Mouse (Mus musculus) frontal cortex, adult 2 months (tissue): ENCODE measurements at regions not wholly inside any gene's neighbourhood (a gene's known extent, or its start where the extent isn't known, plus 50 kb on each side); places are given as distances from the start of the nearest gene placed in this dataset.

Experiments
- DNase-seq, 2 experiments: peaks; one replicate each; pipeline ENCODE4 v3.0.0; 2022; ENCODE audit warnings: low spot score in 1 of 2; ENCODE audit errors: extremely low spot score in 1 of 2

DNA sequence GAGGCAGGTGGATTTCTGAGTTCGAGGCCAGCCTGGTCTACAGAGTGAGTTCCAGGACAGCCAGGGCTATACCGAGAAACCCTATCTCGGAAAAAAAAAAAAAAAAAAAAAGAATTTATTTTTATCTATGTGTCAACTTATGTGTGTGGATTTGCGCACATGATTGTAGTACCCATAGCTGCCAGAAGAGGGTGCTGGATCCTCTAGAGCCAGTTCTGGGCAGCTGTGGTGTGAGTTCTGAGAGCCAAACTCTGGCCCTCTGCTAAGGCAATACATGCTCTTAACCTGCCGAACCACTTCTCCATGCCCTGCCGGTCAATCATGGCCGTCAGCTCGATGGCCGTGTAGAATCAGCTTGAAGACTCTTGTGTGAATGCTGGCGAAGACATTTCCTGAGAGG, 138.0 kb upstream of the Mrps10 start:
- no peak for DNase-seq

DNA sequence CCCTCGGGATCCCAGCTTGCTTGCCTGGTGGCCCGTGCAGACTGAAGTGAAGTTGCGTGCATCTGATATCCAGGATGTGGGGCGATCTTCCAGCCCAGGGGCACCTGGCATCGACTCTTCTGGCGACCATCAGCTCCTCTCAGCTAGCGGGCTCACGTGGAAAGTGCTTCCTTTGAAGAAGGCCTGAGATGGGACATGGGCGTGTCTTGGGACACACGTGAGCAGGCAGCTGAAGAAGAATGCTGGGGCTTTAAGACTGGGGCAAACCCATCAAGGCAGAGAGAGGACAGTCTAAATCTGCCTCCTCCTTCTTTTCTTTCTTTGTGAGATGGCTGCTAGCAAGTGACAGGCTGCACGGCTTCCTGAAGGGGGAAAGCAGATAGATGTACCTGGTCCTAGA, 142.3 kb upstream of the Mrps10 start:
- DNase-seq: no peak

DNA sequence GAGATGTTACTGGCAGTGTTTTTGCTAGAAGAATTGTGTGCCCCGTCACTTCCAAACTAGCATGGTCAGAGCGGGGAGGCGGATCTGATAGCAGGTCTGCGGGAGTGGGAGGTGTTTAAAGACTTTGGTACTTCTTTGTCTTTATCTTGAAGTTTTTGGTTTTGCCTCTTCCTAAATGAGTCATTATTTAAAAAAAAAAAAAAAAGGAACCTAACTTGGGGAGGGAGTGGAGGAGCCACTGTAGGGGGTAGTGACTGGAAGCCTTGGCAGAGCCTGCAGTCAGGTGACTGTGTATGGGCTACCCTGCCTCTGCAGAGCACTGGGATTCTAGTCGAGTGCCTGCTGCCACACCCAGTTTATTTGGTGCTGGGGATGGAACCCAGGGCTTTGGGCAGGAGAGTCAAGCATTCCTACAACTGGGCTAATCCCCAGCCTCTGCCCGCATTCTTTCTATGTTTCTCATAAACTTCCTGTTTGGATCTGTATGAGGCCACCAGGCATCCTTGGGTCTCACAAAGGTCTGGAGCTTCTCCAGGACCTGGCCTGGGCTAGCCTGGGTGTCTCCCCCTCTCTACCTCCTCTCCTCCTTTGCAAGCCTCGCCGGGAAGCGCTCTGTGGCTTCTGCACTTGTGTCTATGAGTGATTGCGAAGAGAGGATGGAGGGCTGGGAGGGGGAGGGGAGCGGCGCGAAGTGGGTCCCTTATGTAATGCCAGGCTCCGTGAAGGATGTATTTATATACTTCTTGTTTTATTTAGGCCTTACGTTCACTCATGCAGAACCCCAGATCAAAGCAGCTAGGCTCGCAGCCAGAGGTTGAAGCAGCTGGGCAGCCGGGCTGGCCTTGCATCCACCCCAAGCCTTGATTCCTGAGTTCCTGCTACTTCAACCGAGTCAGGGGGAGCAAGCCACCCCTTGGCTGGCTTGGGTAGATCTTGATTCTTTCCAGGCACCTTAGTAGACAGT, 143.1 kb upstream of the Mrps10 start:
- peak in 1 of 2 experiments; percentile 58 for DNase-seq

DNA sequence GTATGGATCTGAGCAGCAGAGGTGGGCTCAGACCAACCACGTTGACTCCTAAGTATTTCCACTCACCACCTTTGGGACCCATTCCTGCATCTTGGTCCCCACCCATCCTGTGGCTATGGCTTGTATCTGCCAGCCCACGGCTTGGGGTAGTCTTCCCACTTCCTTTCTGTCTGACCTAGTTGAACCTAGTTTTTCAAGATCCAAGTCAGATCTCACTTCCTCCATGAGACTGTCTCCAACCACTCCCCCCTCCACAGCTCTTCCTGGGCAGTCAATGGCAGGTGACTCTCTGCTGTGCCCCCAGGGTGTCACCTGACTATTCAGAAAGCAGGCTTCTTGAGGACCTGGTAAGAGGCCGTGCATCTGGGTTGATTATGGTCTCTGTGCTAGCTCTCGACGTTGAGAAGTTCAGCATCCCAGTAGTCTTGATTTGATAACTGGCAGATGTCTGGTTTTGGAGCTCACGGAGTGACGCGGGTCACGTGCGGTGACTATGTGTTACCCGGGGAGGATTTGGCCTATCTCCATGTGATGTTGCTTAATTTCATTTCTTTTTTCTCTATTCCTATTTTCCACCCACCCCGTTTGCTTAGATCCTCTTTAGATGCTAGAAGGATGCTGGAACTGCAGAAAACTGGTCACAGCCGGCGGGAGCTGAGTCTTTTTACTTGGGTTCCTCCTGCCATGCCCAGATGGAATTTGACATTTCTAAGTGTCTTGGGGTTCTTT, 147.5 kb upstream of the Mrps10 start:
- no peak for DNase-seq

GRCm38 (mm10) chr17:47219846-47220245, 148.8 kb upstream of the Mrps10 start:
- DNase-seq: no peak

- DNase-seq: no peak
These were observed 152.2 kb upstream of the Mrps10 start for GRCm38 (mm10) chr17:47216490-47216889.

DNA sequence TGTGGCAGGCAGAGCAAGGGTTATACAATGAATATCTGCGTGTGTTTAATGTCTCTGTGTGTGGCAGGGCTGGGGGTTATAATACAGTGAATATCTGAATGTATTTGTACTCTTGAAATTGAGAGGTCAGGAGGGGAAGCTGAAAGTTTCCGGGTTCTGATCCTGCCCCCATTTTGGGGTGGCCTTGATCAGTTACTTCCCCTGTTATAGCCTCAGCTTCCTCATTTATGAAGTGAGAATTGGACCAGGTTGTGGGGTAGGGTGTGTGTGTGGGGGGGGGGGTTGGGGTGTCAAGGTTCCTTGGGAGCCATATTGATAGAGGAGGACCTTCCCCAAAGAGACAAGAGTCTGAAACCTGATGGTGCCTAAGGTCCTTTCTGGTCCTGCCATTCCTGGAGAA, 152.8 kb upstream of the Mrps10 start:
- no peak for DNase-seq

DNA sequence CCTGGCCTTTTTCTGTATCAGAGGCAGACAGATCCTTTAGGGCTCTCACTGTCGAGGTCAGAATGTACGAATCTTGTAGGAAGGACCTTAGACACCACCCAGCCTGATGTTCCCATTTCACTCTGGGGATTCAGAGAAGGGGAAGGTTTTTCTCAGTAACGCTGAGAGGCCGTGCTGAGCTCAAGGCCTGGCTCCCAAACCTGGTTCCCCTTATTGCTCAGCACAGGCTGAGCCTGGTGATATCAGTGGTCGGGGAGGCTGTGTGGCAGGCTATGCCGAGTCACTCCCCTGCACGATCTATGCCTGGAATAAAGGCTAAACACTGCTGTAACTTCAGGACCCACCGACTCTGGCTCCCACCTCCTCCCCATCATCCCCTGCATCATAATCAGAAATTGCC, 154.6 kb upstream of the Mrps10 start:
- DNase-seq: no peak

DNA sequence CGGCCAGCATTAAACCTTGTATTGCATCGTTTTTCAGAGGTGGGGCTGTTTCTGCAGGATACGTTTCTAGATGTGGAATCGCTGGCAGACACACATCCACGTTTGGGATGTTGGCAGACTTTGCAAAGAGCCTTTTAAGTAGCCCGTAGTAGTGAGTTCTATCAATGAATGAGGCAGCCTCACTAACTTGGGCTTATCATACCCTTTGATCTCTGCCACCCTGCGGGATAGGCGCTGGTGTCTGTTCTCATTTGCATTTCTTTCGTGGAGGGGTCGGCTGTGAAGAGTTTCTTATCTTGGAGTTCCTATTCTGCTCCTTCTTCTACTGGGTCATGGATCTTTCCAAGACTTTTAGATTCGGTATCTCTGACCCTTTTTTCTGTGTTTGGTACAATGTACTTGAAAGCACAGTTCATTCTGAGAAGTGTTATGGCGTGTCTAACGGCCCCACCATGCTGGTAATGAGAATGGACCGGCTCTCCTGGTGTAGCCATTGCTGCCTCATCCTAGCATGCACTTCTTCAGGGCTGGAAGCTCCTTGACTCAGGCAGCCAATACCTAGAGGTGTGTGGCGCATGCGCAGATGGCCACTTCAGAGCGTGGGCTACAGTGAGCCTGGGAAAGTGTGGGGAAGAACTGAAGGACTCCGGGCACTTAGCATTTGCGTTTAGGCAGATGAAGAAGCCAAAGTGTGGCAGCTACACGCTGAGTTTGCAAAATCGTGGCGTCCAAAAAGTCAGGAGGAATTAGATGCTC, 158.1 kb upstream of the Mrps10 start:
- no peak for DNase-seq

DNA sequence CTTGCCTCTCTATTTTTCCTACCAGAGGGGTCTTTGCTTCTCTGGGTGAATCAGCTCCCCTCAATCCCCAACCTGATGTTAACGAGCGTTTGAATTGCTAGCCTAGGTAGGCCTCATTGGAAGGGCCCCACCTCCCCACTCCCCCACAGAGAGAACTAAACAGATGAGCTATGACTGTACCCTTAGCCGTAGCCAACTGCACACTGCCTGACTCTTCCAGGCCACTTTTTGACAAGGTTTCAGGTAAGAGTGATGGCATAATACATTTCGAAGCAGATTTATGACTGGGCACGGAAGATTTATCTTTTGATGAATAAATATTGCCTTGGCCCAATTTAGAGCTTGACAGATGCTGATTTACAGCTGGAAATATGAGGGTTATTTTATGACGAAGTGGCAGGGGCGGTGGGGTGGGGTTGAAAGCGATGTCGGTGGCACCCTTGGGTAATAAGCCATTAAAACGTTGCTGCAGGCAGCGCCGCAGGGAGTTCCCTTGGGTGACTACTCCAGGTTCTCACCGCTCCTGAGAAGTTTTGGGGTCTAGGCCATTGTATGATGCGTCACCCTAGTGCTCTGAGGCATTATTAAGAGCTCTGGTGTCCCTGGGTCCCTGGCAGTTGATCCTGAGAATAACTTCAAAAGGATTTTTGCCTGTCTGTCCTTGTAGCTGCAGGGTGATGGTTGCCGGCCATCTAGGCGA, 159.7 kb upstream of the Mrps10 start:
- no peak for DNase-seq

GRCm38 (mm10) chr17:47207471-47207870, 161.2 kb upstream of the Mrps10 start:
- DNase-seq: no peak

- no peak for DNase-seq
These were observed 164.1 kb upstream of the Mrps10 start for GRCm38 (mm10) chr17:47204470-47205162.

DNA sequence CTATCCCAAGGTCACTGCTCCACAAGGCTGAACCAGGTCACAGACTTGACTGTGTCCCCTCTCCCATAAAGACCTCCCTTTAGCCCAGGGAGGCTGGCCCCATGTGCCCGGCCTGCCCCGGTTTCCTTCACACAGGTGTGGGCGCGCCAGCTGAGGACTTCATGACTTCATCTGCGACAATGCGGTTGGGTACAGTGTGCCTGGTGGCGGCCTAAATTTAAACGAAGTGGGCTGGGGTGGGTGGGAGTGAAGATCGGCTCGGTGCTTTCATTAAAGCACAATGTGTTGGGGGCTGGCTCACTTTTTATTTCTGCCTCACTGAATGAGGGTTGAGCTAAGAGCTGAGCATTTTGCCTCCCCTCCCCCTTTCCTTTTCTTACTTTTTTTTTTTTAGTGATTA, 169.5 kb upstream of the Mrps10 start:
- DNase-seq: peak; percentile 45 to 81

- DNase-seq: no peak
These were observed 170.7 kb upstream of the Mrps10 start for GRCm38 (mm10) chr17:47197957-47198356.

GRCm38 (mm10) chr17:47196992-47197391, 171.7 kb upstream of the Mrps10 start:
- no peak for DNase-seq

- DNase-seq: no peak
These were observed 172.7 kb upstream of the Mrps10 start for GRCm38 (mm10) chr17:47195981-47196380.

DNA sequence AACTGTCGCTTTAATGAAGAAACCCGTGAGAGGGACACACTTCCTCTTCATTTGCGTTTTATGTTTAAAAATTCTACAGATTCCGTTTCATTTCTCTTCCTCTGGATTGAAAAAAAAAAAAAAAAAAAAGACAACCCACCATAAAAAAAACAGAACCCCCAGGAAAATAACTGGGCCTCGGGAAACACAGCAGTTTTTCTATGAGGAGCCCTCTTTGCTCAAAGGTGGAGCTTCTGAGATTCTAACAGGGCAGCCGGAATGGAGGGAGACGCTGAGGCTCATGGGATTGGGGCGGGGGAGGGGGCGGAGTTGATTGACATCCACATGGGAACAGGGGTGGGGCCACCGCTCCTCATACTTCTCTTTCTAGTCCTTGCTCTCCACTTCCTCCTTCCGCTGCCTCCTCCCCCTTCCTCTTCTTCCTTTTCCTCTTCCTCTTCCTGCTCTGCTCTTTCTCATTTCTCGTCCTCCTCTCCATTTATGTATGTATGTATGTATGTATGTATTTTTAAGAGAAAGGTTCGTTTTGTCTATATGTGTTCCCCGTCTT, 174.1 kb upstream of the Mrps10 start:
- no peak for DNase-seq

DNA sequence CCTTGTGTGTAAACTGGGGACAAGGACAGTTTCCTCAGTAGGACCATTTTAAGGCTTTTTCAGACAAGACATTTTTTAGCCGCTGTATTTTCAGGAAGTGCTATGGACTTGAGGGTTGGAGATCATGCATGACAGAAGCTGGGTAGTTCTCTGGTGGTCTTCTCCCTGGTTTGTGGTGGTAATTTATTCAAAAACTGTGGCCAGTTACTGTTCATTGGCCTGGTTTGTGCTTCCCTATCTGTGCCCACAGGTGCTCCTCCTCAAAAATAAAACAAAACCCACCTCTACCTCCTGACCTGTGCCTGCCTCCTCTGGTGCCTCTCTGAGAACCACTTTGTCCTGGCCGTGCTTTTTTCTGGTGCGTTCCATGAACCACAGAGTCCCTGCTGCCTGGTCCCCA, 177.3 kb upstream of the Mrps10 start:
- DNase-seq: no peak

GRCm38 (mm10) chr17:47189770-47190169, 178.9 kb upstream of the Mrps10 start:
- DNase-seq: no peak

DNA sequence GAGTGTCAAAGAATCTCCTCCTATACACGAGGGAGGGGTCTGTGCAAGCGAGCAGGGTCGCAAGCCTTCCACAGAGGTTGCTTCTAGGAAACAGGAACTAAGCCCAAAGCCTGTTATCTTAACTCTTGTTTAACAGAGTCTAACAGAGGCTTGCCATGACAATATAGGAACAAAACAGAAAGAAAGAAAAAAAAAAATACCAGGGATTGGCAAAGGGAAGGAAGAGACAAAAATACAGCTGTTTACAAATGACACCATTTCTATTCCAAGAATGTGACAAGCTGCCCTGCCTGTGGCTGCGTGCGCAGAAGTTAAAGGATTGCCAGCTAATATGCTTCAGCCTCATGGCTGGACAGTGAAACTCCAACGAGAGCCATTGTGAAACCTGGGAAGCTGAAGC, 173.8 kb upstream of the Ubr2 start:
- no peak for DNase-seq
